Mouse (Mus musculus) G1E (cell line): Measurements from ENCODE around the gene Vac14.

Source experiments
- CTCF ChIP-seq: IDR thresholded peaks from 2 replicates; pipeline ENCODE4 v1.5.1; 2012; ENCODE audit warnings: low read depth, low read length, inconsistent platforms, mixed read lengths
- GATA1 ChIP-seq: IDR thresholded peaks from 2 replicates; pipeline ENCODE4 v1.6.1; 2012; ENCODE audit warnings: borderline replicate concordance, low read length, inconsistent platforms, mixed read lengths
- GATA2 ChIP-seq: IDR thresholded peaks from 2 replicates; pipeline ENCODE4 v1.6.1; 2012; ENCODE audit warnings: low read depth, low read length, inconsistent platforms, borderline replicate concordance
- POLR2AphosphoS5 ChIP-seq: IDR thresholded peaks from 2 replicates; pipeline ENCODE4 v1.6.1; 2012; ENCODE audit warnings: low read depth, low read length, inconsistent platforms; ENCODE audit not compliant: insufficient replicate concordance
- TAL1 ChIP-seq: conservative IDR thresholded peaks from 2 replicates; pipeline ENCODE4 v1.6.1; 2012; ENCODE audit warnings: low read depth, low read length, inconsistent platforms, mixed read lengths

DNA sequence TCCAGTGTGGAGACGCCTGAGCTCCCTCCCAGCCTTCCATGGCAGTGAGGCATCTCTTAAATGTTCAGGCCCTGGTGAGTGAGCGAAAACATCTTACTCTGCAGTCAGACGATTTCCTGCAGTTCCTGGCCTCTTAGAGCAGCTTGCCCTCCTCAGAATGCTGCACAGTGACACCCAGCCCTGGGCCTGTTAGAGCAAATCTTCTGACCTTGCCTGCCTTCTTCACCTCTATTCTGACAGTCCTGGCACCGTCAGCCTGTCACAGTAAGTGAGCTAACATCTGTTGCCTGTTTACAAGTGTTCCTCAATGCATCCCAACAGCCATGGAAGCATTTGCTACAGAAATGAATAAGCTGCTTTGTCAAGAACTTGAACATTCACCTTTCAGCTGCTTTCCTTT is 24.8 kb downstream of the Vac14 start:
- TF ChIP-seq CTCF (no peak), TAL1 (no peak), GATA1 (no peak), GATA2 (no peak), POLR2AphosphoS5 (no peak)
